Mouse (Mus musculus): ENCODE data around the gene Tmem174. TPM values are rescaled to one million over a fixed set of nuclear protein-coding genes. Genes with fewer than 3 reads are reported as not detected.

The Tmem174 gene
- total RNA-seq, 2 experiments from 2014 or later: 0.15 TPM; not detected in 1

Other genes starting within 250 kb of the Tmem174 start
- not detected for gene Gm10320, start 145.4 kb downstream of the Tmem174 start, total RNA-seq (2021)
- 1 to 10 TPM; 1.1 to 1.4 TPM for gene Tmem171, start 57.4 kb upstream of the Tmem174 start, total RNA-seq (2021)
- 10 to 100 TPM; 37.3 to 52.1 TPM for gene Fcho2, start 178.0 kb upstream of the Tmem174 start, total RNA-seq (2021)

All from layer of hippocampus, postnatal 36 days (tissue).